Mouse (Mus musculus): ENCODE results near the gene Pex16. TPM values are rescaled to one million over a fixed set of nuclear protein-coding genes. Genes with fewer than 3 reads are reported as not detected.

The Pex16 gene
- polyA plus RNA-seq, 1 experiment from 2014 or later = 35.0 TPM

DNA sequence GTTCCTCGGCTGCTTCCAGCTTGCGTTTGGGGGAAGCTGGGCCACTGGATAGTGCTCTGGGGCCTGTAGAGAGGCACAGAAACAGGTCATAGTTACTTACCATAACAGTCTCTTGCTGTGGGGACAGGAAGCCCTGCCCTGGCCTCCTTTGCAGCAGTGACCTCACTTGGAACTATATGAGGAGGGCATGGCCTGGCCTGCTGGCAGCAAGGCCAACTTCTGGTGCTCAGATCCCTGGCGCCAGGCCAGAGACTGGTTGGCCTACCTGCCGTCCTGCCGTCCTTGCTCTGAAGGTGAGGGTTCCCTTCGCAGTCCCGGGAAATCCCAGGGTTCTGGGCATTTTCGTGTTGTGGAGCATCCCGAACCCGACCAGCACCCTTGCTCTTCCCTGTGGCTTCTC lies 37.2 kb downstream of the Pex16 start:
- ATAC-seq (ENCODE audit: low read depth) = no peak
- Histone ChIP-seq H3K4me1 (replicated peaks) (0 out of 2 replicates have a peak, but pooled peaks cover under 1% of the 10 kb centered on the region), H3K9me3 (no peaks in the 10 kb centered on the region), H3K9ac (no peak overlapping the region), H3K4me2 (no peak overlapping the region), H3K27ac (replicated peaks) (no peak overlapping the region), H3K36me3 (peaks cover 99% of the 10 kb centered on the region), H3K4me3 (no peak overlapping the region), H3K27me3 (no peaks in the 10 kb centered on the region)
- WGBS = 92% methylated on average over 10 of the region's 10 CpGs

GRCm38 (mm10) chr2:92421723-92422387 lies 47.4 kb downstream of the Pex16 start:
- H3K27ac ChIP-seq (replicated peaks) = no peak overlapping the region
- peaks cover 40% of the 10 kb centered on the region for H3K4me1 ChIP-seq (replicated peaks)
- no peak for ATAC-seq (ENCODE audit: low read depth)
- peaks cover 83% of the 10 kb centered on the region for H3K36me3 ChIP-seq
- no peak overlapping the region for H3K9ac ChIP-seq
- H3K27me3 ChIP-seq = no peaks in the 10 kb centered on the region
- no peaks in the 10 kb centered on the region for H3K9me3 ChIP-seq
- WGBS = 95% methylated on average over 7 of the region's 7 CpGs
- no peak overlapping the region for H3K4me2 ChIP-seq
- H3K4me3 ChIP-seq = no peak overlapping the region

- H3K36me3 ChIP-seq = peaks cover 76% of the 10 kb centered on the region
- H3K9ac ChIP-seq = no peak overlapping the region
- no peaks in the 10 kb centered on the region for H3K27me3 ChIP-seq
- no peak overlapping the region for H3K4me2 ChIP-seq
- H3K4me3 ChIP-seq = no peak overlapping the region
- ATAC-seq (ENCODE audit: low read depth) = no peak
- 79% methylated on average over 10 of the region's 10 CpGs for WGBS
- no peak overlapping the region for H3K27ac ChIP-seq (replicated peaks)
- H3K4me1 ChIP-seq (replicated peaks) = peaks cover 47% of the 10 kb centered on the region
- H3K9me3 ChIP-seq = no peaks in the 10 kb centered on the region
Observed at GRCm38 (mm10) chr2:92422388-92423135, 48.1 kb downstream of the Pex16 start.

- 93% methylated on average over 9 of the region's 9 CpGs for WGBS
- Histone ChIP-seq H3K9ac (no peak overlapping the region), H3K9me3 (no peaks in the 10 kb centered on the region), H3K27ac (replicated peaks) (peak overlapping the region; percentile 83), H3K27me3 (no peaks in the 10 kb centered on the region), H3K36me3 (peaks cover 70% of the 10 kb centered on the region), H3K4me1 (replicated peaks) (peaks cover 53% of the 10 kb centered on the region), H3K4me3 (no peak overlapping the region), H3K4me2 (no peak overlapping the region)
- no peak for ATAC-seq (ENCODE audit: low read depth)
Observed at GRCm38 (mm10) chr2:92423156-92423555, 48.7 kb downstream of the Pex16 start.

DNA sequence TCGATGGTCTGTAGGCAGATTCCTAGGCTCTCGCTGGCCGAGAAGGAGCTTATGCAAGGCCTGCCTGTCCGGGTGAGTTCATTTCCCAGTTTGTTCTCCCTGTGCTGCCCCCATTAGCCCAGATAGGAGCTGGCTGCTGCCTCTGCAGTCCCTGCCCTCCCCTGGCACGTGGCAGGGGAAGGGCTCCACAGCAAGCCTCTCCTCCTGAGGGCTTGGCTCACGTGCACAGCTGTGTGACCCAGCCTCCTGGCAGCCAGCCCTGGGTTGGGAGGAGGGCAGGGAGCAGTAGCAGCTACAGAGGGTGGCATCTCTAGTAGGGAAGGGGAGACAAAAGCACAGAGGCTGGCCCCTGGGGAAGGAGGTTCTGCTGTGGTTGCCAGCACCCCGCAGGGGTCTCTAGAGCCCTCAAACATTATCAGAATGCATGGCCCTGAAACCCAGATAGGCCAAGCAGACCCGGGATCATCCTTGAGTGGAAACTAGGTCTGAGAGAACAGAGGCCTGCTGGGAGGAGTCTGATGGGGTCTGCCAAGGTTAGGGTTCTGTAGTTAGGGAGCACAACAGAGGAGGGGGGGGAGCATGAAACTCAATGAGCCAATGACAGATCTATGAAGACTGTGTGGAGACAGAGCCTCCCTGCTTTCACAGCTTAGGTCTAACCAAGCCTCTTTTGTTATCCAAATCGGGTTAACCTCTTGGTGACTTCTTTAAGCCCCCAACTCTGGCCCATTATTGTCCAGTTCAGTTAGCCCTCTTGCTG lies 49.4 kb downstream of the Pex16 start:
- no peaks in the 10 kb centered on the region for H3K27me3 ChIP-seq
- no peak overlapping the region for H3K4me2 ChIP-seq
- WGBS = 68% methylated on average over 9 of the region's 9 CpGs
- peaks cover 63% of the 10 kb centered on the region for H3K36me3 ChIP-seq
- H3K4me3 ChIP-seq = no peak overlapping the region
- peak; percentile 66; the same call in 1 of the 2 replicates for ATAC-seq (ENCODE audit: low read depth)
- H3K4me1 ChIP-seq (replicated peaks) = peaks cover 60% of the 10 kb centered on the region
- H3K27ac ChIP-seq (replicated peaks) = peak overlapping the region; percentile 83
- H3K9ac ChIP-seq = 0 out of 2 replicates have a peak overlapping the region, but pooled peaks have one; percentile 9
- no peaks in the 10 kb centered on the region for H3K9me3 ChIP-seq

GRCm38 (mm10) chr2:92424462-92425308 lies 50.2 kb downstream of the Pex16 start:
- peaks cover 68% of the 10 kb centered on the region for H3K4me1 ChIP-seq (replicated peaks)

GRCm38 (mm10) chr2:92425366-92425765 lies 50.9 kb downstream of the Pex16 start:
- Histone ChIP-seq H3K4me1 (replicated peaks) (peaks cover 73% of the 10 kb centered on the region), H3K9me3 (no peaks in the 10 kb centered on the region), H3K9ac (no peak overlapping the region), H3K36me3 (peaks cover 48% of the 10 kb centered on the region), H3K4me3 (no peak overlapping the region), H3K27me3 (no peaks in the 10 kb centered on the region), H3K27ac (replicated peaks) (peak overlapping the region; percentile 83), H3K4me2 (no peak overlapping the region)
- 72% methylated on average over 4 of the region's 4 CpGs for WGBS
- no peak for ATAC-seq (ENCODE audit: low read depth)

More at GRCm38 (mm10) chr2:92424462-92425308, 50.2 kb downstream of the Pex16 start:
- H3K4me3 ChIP-seq = no peak overlapping the region
- H3K9ac ChIP-seq = peak overlapping the region; percentile 1; the same call in 1 of the 2 replicates
- peak; percentile 63 for ATAC-seq (ENCODE audit: low read depth)
- peak overlapping the region; percentile 83 for H3K27ac ChIP-seq (replicated peaks)
- H3K36me3 ChIP-seq = peaks cover 55% of the 10 kb centered on the region
- 0 out of 2 replicates have a peak overlapping the region, but pooled peaks have one; percentile 21 for H3K4me2 ChIP-seq
- no peaks in the 10 kb centered on the region for H3K9me3 ChIP-seq
- H3K27me3 ChIP-seq = no peaks in the 10 kb centered on the region
- WGBS = 43% methylated on average over 9 of the region's 9 CpGs

GRCm38 (mm10) chr2:92426426-92426825 lies 52.0 kb downstream of the Pex16 start:
- H3K4me1 ChIP-seq (replicated peaks) = peaks cover 84% of the 10 kb centered on the region
- peak overlapping the region; percentile 83 for H3K27ac ChIP-seq (replicated peaks)
- 77% methylated on average over 3 of the region's 3 CpGs for WGBS
- ATAC-seq (ENCODE audit: low read depth) = no peak
- H3K9me3 ChIP-seq = no peaks in the 10 kb centered on the region
- H3K4me3 ChIP-seq = no peak overlapping the region
- peaks cover 37% of the 10 kb centered on the region for H3K36me3 ChIP-seq
- no peak overlapping the region for H3K9ac ChIP-seq
- H3K4me2 ChIP-seq = no peak overlapping the region
- no peaks in the 10 kb centered on the region for H3K27me3 ChIP-seq

DNA sequence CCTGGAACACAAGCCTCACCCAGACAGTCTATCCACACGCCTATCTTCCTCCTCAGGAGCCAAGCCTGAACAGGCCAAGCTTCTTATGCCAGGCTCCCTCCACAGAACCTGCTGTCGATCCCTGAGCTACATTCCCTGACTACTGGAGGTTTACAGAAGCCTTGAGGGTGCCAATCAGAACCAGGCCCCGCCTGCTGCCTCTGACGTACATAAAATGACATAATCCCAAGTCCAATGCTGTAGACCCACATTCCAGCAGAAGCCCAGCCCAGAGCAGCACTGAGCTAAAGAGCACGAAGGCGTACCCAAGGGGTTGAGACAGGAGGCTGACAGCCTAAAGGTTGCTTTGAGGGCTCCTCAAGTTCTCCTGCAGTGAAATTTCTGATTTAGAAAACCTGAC lies 53.4 kb downstream of the Pex16 start:
- no peak overlapping the region for H3K4me2 ChIP-seq
- WGBS = 69% methylated on average over 6 of the region's 6 CpGs
- H3K27ac ChIP-seq (replicated peaks) = no peak overlapping the region; the same call in 1 of the 2 replicates
- no peaks in the 10 kb centered on the region for H3K27me3 ChIP-seq
- no peaks in the 10 kb centered on the region for H3K9me3 ChIP-seq
- 0 out of 2 replicates have a peak overlapping the region, but pooled peaks have one; percentile 4 for H3K9ac ChIP-seq
- peaks cover 23% of the 10 kb centered on the region for H3K36me3 ChIP-seq
- no peak for ATAC-seq (ENCODE audit: low read depth)
- H3K4me3 ChIP-seq = no peak overlapping the region
- peaks cover 98% of the 10 kb centered on the region for H3K4me1 ChIP-seq (replicated peaks)

- Histone ChIP-seq H3K36me3 (peaks cover 6% of the 10 kb centered on the region; the same call in 1 of the 2 replicates), H3K9me3 (no peaks in the 10 kb centered on the region), H3K9ac (0 out of 2 replicates have a peak overlapping the region, but pooled peaks have one; percentile 8), H3K27me3 (peaks cover 1% of the 10 kb centered on the region; the same call in 1 of the 2 replicates), H3K4me1 (replicated peaks) (peaks cover 90% of the 10 kb centered on the region), H3K4me3 (no peak overlapping the region), H3K27ac (replicated peaks) (no peak overlapping the region), H3K4me2 (peak overlapping the region; percentile 73; the same call in 1 of the 2 replicates)
- WGBS = 83% methylated on average over 2 of the region's 2 CpGs
- ATAC-seq (ENCODE audit: low read depth) = no peak
Observed at GRCm38 (mm10) chr2:92430089-92430488, 55.6 kb downstream of the Pex16 start.
